Mouse (Mus musculus) neural tube, embryonic 15.5 days (tissue): ENCODE measurements around the gene Mpped2. TPM values are rescaled to one million over a fixed set of nuclear protein-coding genes. Genes with fewer than 3 reads are reported as not detected.

Experiments
- ATAC-seq: fragments of 200-750 bp; cut with Nextera tagmentation; 2 replicates; pipeline ENCODE4 v1.8.0; 2017; ENCODE audit warnings: mild to moderate bottlenecking, moderate TSS enrichment, moderate library complexity; ENCODE audit not compliant: low FRiP score
- H3K27ac ChIP-seq: fragments of 300-500 bp; sonication (generic); replicated peaks from 2 replicates; pipeline ENCODE4 v1.5.1; 2015; ENCODE audit warnings: mild to moderate bottlenecking, inconsistent platforms
- H3K27me3 ChIP-seq: fragments of 300-500 bp; sonication (generic); replicated peaks from 2 replicates; pipeline ENCODE4 v1.6.1; 2015; ENCODE audit warnings: inconsistent platforms
- H3K36me3 ChIP-seq: fragments of 300-500 bp; sonication (generic); 2 replicates; pipeline ENCODE4 v1.6.1; 2015; ENCODE audit warnings: inconsistent platforms
- H3K4me1 ChIP-seq: fragments of 300-500 bp; sonication (generic); 2 replicates; pipeline ENCODE4 v1.6.1; 2015; ENCODE audit warnings: inconsistent platforms
- H3K4me2 ChIP-seq: fragments of 300-500 bp; sonication (generic); 2 replicates; pipeline ENCODE4 v1.6.1; 2015; ENCODE audit warnings: inconsistent platforms, mild to moderate bottlenecking, moderate library complexity
- H3K4me3 ChIP-seq: fragments of 300-500 bp; sonication (generic); replicated peaks from 2 replicates; pipeline ENCODE4 v1.5.1; 2015; ENCODE audit warnings: mild to moderate bottlenecking, inconsistent platforms
- H3K9ac ChIP-seq: fragments of 300-500 bp; sonication (generic); replicated peaks from 2 replicates; pipeline ENCODE4 v1.6.1; 2015; ENCODE audit warnings: mild to moderate bottlenecking, inconsistent platforms
- H3K9me3 ChIP-seq: fragments of 300-500 bp; sonication (generic); replicated peaks from 2 replicates; pipeline ENCODE4 v1.6.1; 2016; ENCODE audit warnings: inconsistent platforms
- WGBS: fragments of 180-500 bp; shearing (Covaris S2); methylation state at CpG from one replicate; pipeline ENCODE4 v1.1.7; 2015; ENCODE audit warnings: mixed read lengths; 5-methylcytosine and 5-hydroxymethylcytosine counted together
- polyA plus RNA-seq: library from polyadenylated mRNA; unstranded; fragments of >200 nt; fragmentation: Nextera tagmentation; extraction: Ambion mirVana; gene quantifications from 2 replicates; pipeline ENCODE4 v1.2.1, GENCODE M21; 2015

Mpped2 gene
- polyA plus RNA-seq, 1 experiment from 2014 or later = 222 TPM

GRCm38 (mm10) chr2:106731478-106731877, 38.4 kb downstream of the Mpped2 start:
- Histone ChIP-seq H3K27ac (no peak overlapping the region), H3K9ac (no peak overlapping the region), H3K4me3 (no peak overlapping the region), H3K27me3 (no peaks in the 10 kb centered on the region), H3K4me2 (no peak overlapping the region), H3K9me3 (no peaks in the 10 kb centered on the region), H3K36me3 (no peaks in the 10 kb centered on the region), H3K4me1 (peaks cover 40% of the 10 kb centered on the region)
- WGBS = 73% methylated on average over 4 of the region's 4 CpGs
- no peak for ATAC-seq

- H3K4me1 ChIP-seq = peaks cover 41% of the 10 kb centered on the region
- H3K36me3 ChIP-seq = no peaks in the 10 kb centered on the region
- no peaks in the 10 kb centered on the region for H3K27me3 ChIP-seq
- no peak overlapping the region for H3K9ac ChIP-seq
- no peak overlapping the region for H3K27ac ChIP-seq
- 68% methylated on average over 3 of the region's 3 CpGs for WGBS
- no peak for ATAC-seq
- H3K4me3 ChIP-seq = no peak overlapping the region
- no peaks in the 10 kb centered on the region for H3K9me3 ChIP-seq
- no peak overlapping the region for H3K4me2 ChIP-seq
Observed at GRCm38 (mm10) chr2:106732171-106732570, 39.1 kb downstream of the Mpped2 start.

- Histone ChIP-seq H3K4me1 (peaks cover 41% of the 10 kb centered on the region), H3K9me3 (no peaks in the 10 kb centered on the region), H3K4me3 (no peak overlapping the region), H3K27me3 (no peaks in the 10 kb centered on the region), H3K4me2 (no peak overlapping the region), H3K9ac (no peak overlapping the region), H3K36me3 (no peaks in the 10 kb centered on the region), H3K27ac (no peak overlapping the region)
- no peak for ATAC-seq
- 46% methylated on average over 5 of the region's 5 CpGs for WGBS
Observed at GRCm38 (mm10) chr2:106733396-106733795, 40.3 kb downstream of the Mpped2 start.

- Histone ChIP-seq H3K4me3 (no peak overlapping the region), H3K4me2 (no peak overlapping the region), H3K9ac (no peak overlapping the region), H3K9me3 (no peaks in the 10 kb centered on the region), H3K27ac (no peak overlapping the region), H3K4me1 (peaks cover 41% of the 10 kb centered on the region), H3K27me3 (no peaks in the 10 kb centered on the region), H3K36me3 (no peaks in the 10 kb centered on the region)
- no peak for ATAC-seq
- 63% methylated on average over 4 of the region's 4 CpGs for WGBS
Observed at GRCm38 (mm10) chr2:106734004-106734403, 40.9 kb downstream of the Mpped2 start.

- no peak for ATAC-seq
- 71% methylated on average over 5 of the region's 5 CpGs for WGBS
- Histone ChIP-seq H3K4me3 (no peak overlapping the region), H3K9me3 (no peaks in the 10 kb centered on the region), H3K9ac (no peak overlapping the region), H3K27me3 (no peaks in the 10 kb centered on the region), H3K36me3 (no peaks in the 10 kb centered on the region), H3K4me1 (peaks cover 34% of the 10 kb centered on the region), H3K27ac (no peak overlapping the region), H3K4me2 (no peak overlapping the region)
Observed at GRCm38 (mm10) chr2:106735211-106735610, 42.1 kb downstream of the Mpped2 start.

GRCm38 (mm10) chr2:106735792-106736359, 42.8 kb downstream of the Mpped2 start:
- Histone ChIP-seq H3K27me3 (no peaks in the 10 kb centered on the region), H3K9me3 (no peaks in the 10 kb centered on the region), H3K4me3 (no peak overlapping the region), H3K36me3 (no peaks in the 10 kb centered on the region), H3K4me1 (peaks cover 27% of the 10 kb centered on the region), H3K4me2 (peak overlapping the region; percentile 26; the same call in 1 of the 2 replicates), H3K27ac (peak overlapping the region; percentile 51), H3K9ac (no peak overlapping the region)
- ATAC-seq = no peak
- WGBS = 28% methylated on average over 15 of the region's 15 CpGs

- WGBS = 96% methylated on average over 5 of the region's 5 CpGs
- ATAC-seq = no peak
- H3K27ac ChIP-seq = no peak overlapping the region
Observed at GRCm38 (mm10) chr2:106738951-106739350, 45.9 kb downstream of the Mpped2 start.

GRCm38 (mm10) chr2:106744086-106744485, 51.0 kb downstream of the Mpped2 start:
- ATAC-seq = no peak

More at GRCm38 (mm10) chr2:106738951-106739350, 45.9 kb downstream of the Mpped2 start:
- Histone ChIP-seq H3K4me1 (peaks cover 11% of the 10 kb centered on the region), H3K4me2 (no peak overlapping the region), H3K4me3 (no peak overlapping the region), H3K9me3 (no peaks in the 10 kb centered on the region), H3K27me3 (no peaks in the 10 kb centered on the region), H3K36me3 (no peaks in the 10 kb centered on the region), H3K9ac (no peak overlapping the region)

GRCm38 (mm10) chr2:106744601-106745000, 51.5 kb downstream of the Mpped2 start:
- Histone ChIP-seq H3K4me3 (no peak overlapping the region), H3K9me3 (no peaks in the 10 kb centered on the region), H3K4me1 (peaks cover 24% of the 10 kb centered on the region), H3K4me2 (no peak overlapping the region), H3K27me3 (no peaks in the 10 kb centered on the region), H3K27ac (no peak overlapping the region), H3K9ac (no peak overlapping the region), H3K36me3 (0 out of 2 replicates have a peak, but pooled peaks cover 2% of the 10 kb centered on the region)
- no peak for ATAC-seq
- 59% methylated on average over 14 of the region's 14 CpGs for WGBS

More at GRCm38 (mm10) chr2:106744086-106744485, 51.0 kb downstream of the Mpped2 start:
- Histone ChIP-seq H3K9me3 (no peaks in the 10 kb centered on the region), H3K27me3 (no peaks in the 10 kb centered on the region), H3K4me3 (no peak overlapping the region), H3K9ac (no peak overlapping the region), H3K4me1 (peaks cover 24% of the 10 kb centered on the region), H3K4me2 (no peak overlapping the region), H3K36me3 (0 out of 2 replicates have a peak, but pooled peaks cover 2% of the 10 kb centered on the region), H3K27ac (0 out of 2 replicates have a peak overlapping the region, but pooled peaks have one; percentile 9)
- WGBS = 62% methylated on average over 4 of the region's 4 CpGs

- no peak for ATAC-seq
- H3K4me3 ChIP-seq = no peak overlapping the region
- peaks cover 31% of the 10 kb centered on the region for H3K4me1 ChIP-seq
- no peak overlapping the region for H3K9ac ChIP-seq
- H3K4me2 ChIP-seq = no peak overlapping the region
- H3K36me3 ChIP-seq = 0 out of 2 replicates have a peak, but pooled peaks cover 2% of the 10 kb centered on the region
- H3K27me3 ChIP-seq = no peaks in the 10 kb centered on the region
- H3K27ac ChIP-seq = no peak overlapping the region
- WGBS = 76% methylated on average over 1 of the region's 1 CpGs
- H3K9me3 ChIP-seq = no peaks in the 10 kb centered on the region
Observed at GRCm38 (mm10) chr2:106745364-106745763, 52.3 kb downstream of the Mpped2 start.

GRCm38 (mm10) chr2:106746211-106746610, 53.1 kb downstream of the Mpped2 start:
- H3K9me3 ChIP-seq = no peaks in the 10 kb centered on the region
- H3K36me3 ChIP-seq = 0 out of 2 replicates have a peak, but pooled peaks cover 2% of the 10 kb centered on the region
- H3K4me2 ChIP-seq = no peak overlapping the region
- H3K9ac ChIP-seq = no peak overlapping the region
- H3K27ac ChIP-seq = no peak overlapping the region
- peaks cover 34% of the 10 kb centered on the region for H3K4me1 ChIP-seq
- WGBS = 48% methylated on average over 6 of the region's 6 CpGs
- no peak for ATAC-seq
- H3K4me3 ChIP-seq = no peak overlapping the region
- H3K27me3 ChIP-seq = no peaks in the 10 kb centered on the region

GRCm38 (mm10) chr2:106746905-106747304, 53.8 kb downstream of the Mpped2 start:
- Histone ChIP-seq H3K27me3 (no peaks in the 10 kb centered on the region), H3K36me3 (0 out of 2 replicates have a peak, but pooled peaks cover 2% of the 10 kb centered on the region), H3K9me3 (no peaks in the 10 kb centered on the region), H3K9ac (no peak overlapping the region), H3K4me2 (no peak overlapping the region), H3K27ac (0 out of 2 replicates have a peak overlapping the region, but pooled peaks have one; percentile 9), H3K4me1 (peaks cover 31% of the 10 kb centered on the region), H3K4me3 (no peak overlapping the region)
- WGBS = 57% methylated on average over 4 of the region's 4 CpGs
- no peak for ATAC-seq
